Mouse (Mus musculus): Measurements from ENCODE around the gene Nynrin. TPM values are rescaled to one million over a fixed set of nuclear protein-coding genes. Genes with fewer than 3 reads are reported as not detected.

Gene Nynrin
- polyA plus RNA-seq, 1 experiment = 36.6 TPM

DNA sequence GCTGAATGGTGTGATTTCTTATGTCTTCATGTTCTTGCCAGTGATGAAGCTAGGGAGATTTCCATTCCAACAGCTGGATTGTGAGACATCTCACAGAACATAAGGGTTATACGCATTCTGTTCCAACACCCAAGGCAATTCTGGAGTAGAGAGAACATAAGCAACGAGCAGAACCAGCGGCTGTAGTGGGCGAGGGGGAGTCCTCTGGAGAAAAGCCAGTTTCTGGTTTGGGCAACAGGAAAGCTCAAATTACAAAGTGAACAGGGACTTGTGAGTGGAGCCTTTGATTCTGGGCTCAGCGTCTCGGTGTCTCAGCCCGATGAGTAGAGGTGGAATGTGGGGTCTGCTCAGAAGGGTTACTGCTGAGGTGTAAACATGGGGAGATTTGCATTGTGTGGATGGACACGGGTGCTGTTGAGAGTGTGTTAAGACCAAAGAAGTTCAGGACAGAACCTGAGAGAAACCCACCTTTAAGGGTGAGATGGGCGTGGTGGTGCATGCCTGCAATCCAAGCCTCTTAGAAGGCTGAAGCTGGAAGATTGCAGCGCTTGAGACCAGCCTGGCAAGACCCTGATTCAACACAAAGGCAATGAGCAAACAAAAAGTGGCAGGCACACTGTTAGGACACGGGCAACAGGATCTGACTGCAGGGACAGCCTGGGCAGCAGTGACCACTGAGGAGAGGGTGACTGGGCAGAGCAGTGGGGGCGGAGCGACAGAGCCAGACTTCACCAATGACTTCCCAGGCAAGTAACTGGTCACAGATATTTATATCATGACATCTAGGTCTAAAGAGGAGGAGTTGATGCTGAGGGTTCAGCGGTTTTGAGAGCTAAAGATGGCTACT lies 23.9 kb downstream of the Nynrin start:
- no peak for TF ChIP-seq CTCF (IDR thresholded peaks at IDR 0.05; ENCODE audit: borderline replicate concordance, insufficient read depth, low read length)
- TF ChIP-seq POLR2A (IDR thresholded peaks at IDR 0.05; ENCODE audit: low read depth, low read length) = no peak
- Histone ChIP-seq H3K4me3 (ENCODE audit: insufficient read depth, low read length) (no peak overlapping the region), H3K27ac (ENCODE audit: insufficient read depth, low read length) (no peak overlapping the region), H3K4me1 (ENCODE audit: control insufficient read depth, insufficient read depth, low read length) (no peaks in the 10 kb centered on the region)

DNA sequence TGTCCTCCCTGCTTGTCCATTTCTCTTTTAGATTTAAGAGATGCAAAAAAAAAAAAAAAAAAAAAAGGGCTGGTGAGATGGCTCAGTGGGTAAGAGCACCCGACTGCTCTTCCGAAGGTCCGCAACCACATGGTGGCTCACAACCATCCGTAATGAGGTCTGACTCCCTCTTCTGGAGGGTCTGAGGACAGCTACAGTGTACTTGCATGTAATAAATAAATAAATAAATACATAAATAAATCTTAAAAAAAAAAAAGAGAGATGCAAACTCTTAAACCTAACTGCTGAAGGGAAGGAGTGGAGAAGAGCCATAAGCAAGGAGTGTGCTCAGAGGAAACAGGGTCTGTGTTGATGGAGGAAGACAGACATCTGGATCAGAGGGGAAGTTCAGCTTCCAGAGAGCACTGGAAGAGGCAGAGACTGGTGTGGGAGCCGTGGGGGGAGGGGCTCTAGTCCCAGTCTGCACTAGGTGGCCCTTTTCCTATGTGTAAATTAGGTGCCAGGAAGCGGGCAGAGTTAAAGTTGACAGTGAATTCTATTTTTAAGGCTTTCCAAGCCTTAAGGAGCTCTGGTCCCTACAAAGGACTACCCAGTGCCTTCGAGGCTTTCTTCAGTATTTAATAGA lies 24.6 kb downstream of the Nynrin start:
- Histone ChIP-seq H3K27ac (ENCODE audit: insufficient read depth, low read length) (no peak overlapping the region), H3K4me3 (ENCODE audit: insufficient read depth, low read length) (no peak overlapping the region), H3K4me1 (ENCODE audit: control insufficient read depth, insufficient read depth, low read length) (no peaks in the 10 kb centered on the region)
- TF ChIP-seq CTCF (IDR thresholded peaks at IDR 0.05; ENCODE audit: borderline replicate concordance, insufficient read depth, low read length) = no peak
- no peak for TF ChIP-seq POLR2A (IDR thresholded peaks at IDR 0.05; ENCODE audit: low read depth, low read length)

GRCm38 (mm10) chr14:55879623-55880022 lies 25.8 kb downstream of the Nynrin start:
- TF ChIP-seq CTCF (IDR thresholded peaks at IDR 0.05; ENCODE audit: borderline replicate concordance, insufficient read depth, low read length) (peak; percentile 70; the same call in 1 of the 2 replicates), POLR2A (IDR thresholded peaks at IDR 0.05; ENCODE audit: low read depth, low read length) (no peak)
- Histone ChIP-seq H3K4me3 (ENCODE audit: insufficient read depth, low read length) (no peak overlapping the region), H3K27ac (ENCODE audit: insufficient read depth, low read length) (no peak overlapping the region), H3K4me1 (ENCODE audit: control insufficient read depth, insufficient read depth, low read length) (peaks cover 3% of the 10 kb centered on the region; the same call in 1 of the 2 replicates)

DNA sequence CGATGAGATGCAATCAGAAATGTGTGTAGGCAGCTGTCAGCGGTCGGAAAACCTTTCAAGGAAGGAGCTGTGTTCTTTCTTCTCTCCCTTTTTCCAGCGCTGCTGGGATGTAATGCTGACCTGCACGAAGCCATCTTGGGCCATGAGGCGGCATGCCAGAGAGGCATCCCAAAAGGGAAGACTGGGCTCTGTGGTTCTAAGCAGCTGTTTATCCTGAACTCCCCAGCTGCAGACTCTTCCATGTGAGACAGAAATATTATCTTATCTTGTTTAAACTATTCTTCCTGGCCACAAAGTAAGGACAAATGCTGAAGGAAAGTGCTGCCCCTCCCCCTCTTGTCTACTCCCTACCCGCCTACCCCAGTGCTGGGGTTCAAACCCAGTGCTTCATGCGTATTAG lies 27.2 kb downstream of the Nynrin start:
- H3K4me3 ChIP-seq (ENCODE audit: insufficient read depth, low read length) = no peak overlapping the region
- peaks cover 3% of the 10 kb centered on the region; the same call in 1 of the 2 replicates for H3K4me1 ChIP-seq (ENCODE audit: control insufficient read depth, insufficient read depth, low read length)
- no peak overlapping the region for H3K27ac ChIP-seq (ENCODE audit: insufficient read depth, low read length)
- TF ChIP-seq POLR2A (IDR thresholded peaks at IDR 0.05; ENCODE audit: low read depth, low read length) (no peak), CTCF (IDR thresholded peaks at IDR 0.05; ENCODE audit: borderline replicate concordance, insufficient read depth, low read length) (no peak)

- Histone ChIP-seq H3K4me1 (ENCODE audit: control insufficient read depth, insufficient read depth, low read length) (peaks cover 3% of the 10 kb centered on the region; the same call in 1 of the 2 replicates), H3K4me3 (ENCODE audit: insufficient read depth, low read length) (no peak overlapping the region), H3K27ac (ENCODE audit: insufficient read depth, low read length) (no peak overlapping the region)
- TF ChIP-seq POLR2A (IDR thresholded peaks at IDR 0.05; ENCODE audit: low read depth, low read length) = no peak
- TF ChIP-seq CTCF (IDR thresholded peaks at IDR 0.05; ENCODE audit: borderline replicate concordance, insufficient read depth, low read length) = no peak
These were observed 28.4 kb downstream of the Nynrin start for GRCm38 (mm10) chr14:55882171-55882641.

DNA sequence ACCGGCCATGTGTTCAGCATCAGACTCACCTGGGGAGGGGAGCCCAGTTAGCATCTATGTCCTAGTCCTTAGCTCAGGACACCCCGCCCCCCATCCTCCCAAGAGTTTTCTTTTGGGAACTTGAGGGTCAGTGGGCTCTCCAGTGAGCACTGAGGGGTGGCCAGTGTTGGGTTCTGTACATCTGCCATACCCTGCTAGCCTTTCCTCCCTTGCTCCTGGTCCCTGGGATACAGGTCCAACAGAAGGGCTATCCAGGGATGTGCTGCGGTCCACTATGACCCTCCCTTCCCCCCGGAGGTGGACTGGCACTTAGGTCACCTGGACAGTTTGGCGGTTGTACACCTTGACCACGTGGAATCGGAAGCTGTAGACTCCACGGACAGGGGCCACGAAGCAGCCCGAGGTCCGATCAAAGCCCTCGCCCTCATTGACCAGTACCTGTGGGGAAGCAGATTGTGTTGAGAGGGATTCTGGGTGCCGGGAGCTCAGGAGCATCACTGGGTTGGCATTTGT lies 29.4 kb downstream of the Nynrin start:
- Histone ChIP-seq H3K4me3 (ENCODE audit: insufficient read depth, low read length) (no peak overlapping the region), H3K27ac (ENCODE audit: insufficient read depth, low read length) (no peak overlapping the region), H3K4me1 (ENCODE audit: control insufficient read depth, insufficient read depth, low read length) (peaks cover 3% of the 10 kb centered on the region; the same call in 1 of the 2 replicates)
- TF ChIP-seq CTCF (IDR thresholded peaks at IDR 0.05; ENCODE audit: borderline replicate concordance, insufficient read depth, low read length) = no peak
- TF ChIP-seq POLR2A (IDR thresholded peaks at IDR 0.05; ENCODE audit: low read depth, low read length) = no peak

GRCm38 (mm10) chr14:55883663-55884062 lies 29.9 kb downstream of the Nynrin start:
- peaks cover 3% of the 10 kb centered on the region; the same call in 1 of the 2 replicates for H3K4me1 ChIP-seq (ENCODE audit: control insufficient read depth, insufficient read depth, low read length)

DNA sequence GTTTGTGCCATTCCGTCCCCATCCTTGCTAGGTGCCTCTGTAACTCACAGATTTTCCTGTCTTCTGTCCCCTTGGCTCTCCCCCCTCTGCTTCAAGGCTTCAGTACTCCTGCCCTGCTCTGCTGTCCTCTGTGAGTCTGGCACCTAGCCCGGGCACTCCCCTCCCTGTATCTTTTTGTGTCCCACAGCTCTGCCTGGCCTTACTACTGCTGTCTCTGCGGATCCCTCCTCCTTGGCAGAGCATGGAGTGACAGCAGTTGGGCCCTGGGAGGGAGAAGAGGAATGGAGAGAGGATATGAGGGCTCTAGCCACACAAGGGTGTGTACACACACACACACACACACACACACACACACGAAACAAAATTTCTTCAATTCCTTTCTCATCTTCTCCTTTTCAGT lies 30.4 kb downstream of the Nynrin start, which contains the start of gene Cbln3:
Gene Cbln3 (minus strand): TSS at position 227 of the 400 bp plus-strand sequence.
- peak within 1 kb of the TSS; percentile 77 for H3K27ac ChIP-seq (ENCODE audit: insufficient read depth, low read length)
- TF ChIP-seq CTCF (IDR thresholded peaks at IDR 0.05; ENCODE audit: borderline replicate concordance, insufficient read depth, low read length) = no peak
- no peak for TF ChIP-seq POLR2A (IDR thresholded peaks at IDR 0.05; ENCODE audit: low read depth, low read length)
- peak within 1 kb of the TSS; percentile 97 for H3K4me3 ChIP-seq (ENCODE audit: insufficient read depth, low read length)

More at GRCm38 (mm10) chr14:55883663-55884062, 29.9 kb downstream of the Nynrin start:
- Histone ChIP-seq H3K4me3 (ENCODE audit: insufficient read depth, low read length) (no peak overlapping the region), H3K27ac (ENCODE audit: insufficient read depth, low read length) (no peak overlapping the region)
- no peak for TF ChIP-seq POLR2A (IDR thresholded peaks at IDR 0.05; ENCODE audit: low read depth, low read length)
- no peak for TF ChIP-seq CTCF (IDR thresholded peaks at IDR 0.05; ENCODE audit: borderline replicate concordance, insufficient read depth, low read length)

DNA sequence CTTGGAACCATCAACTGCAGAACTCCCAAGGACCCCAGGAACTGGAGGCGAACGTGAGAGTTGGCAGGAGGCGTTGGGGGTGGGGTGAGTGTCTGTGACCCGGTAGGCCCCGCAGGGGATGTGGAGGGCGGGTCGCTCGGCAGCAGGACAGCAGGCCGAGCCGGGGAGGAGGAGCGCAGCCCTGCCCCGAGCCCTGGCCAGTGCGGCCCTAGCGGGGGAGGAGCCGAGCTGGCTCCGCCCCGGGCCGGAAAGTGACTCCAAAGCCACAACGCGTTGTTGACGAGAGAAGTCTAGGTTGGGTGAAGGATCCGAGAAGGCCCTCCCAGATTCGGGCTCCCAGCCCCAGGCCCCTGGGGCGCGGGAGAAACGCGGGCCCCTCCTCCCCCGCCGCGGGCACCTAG lies 30.9 kb downstream of the Nynrin start, which contains the start of gene Khnyn:
Gene Khnyn (plus strand): TSS at position 235 of the 401 bp plus-strand sequence.
- Histone ChIP-seq H3K27ac (ENCODE audit: insufficient read depth, low read length) (peak within 1 kb of the TSS; percentile 77), H3K4me1 (ENCODE audit: control insufficient read depth, insufficient read depth, low read length) (peaks cover 3% of the 10 kb centered on the region; the same call in 1 of the 2 replicates), H3K4me3 (ENCODE audit: insufficient read depth, low read length) (peak within 1 kb of the TSS; percentile 97)
- peak; percentile 55; the same call in 1 of the 2 replicates for TF ChIP-seq POLR2A (IDR thresholded peaks at IDR 0.05; ENCODE audit: low read depth, low read length)
- TF ChIP-seq CTCF (IDR thresholded peaks at IDR 0.05; ENCODE audit: borderline replicate concordance, insufficient read depth, low read length) = no peak

More for the DNA sequence above, 30.4 kb downstream of the Nynrin start, which contains the start of gene Cbln3:
- H3K4me1 ChIP-seq (ENCODE audit: control insufficient read depth, insufficient read depth, low read length) = peaks cover 3% of the 10 kb centered on the region; the same call in 1 of the 2 replicates

Data from embryonic fibroblast, embryonic 13.5 days (primary cell).